Mouse (Mus musculus): ENCODE measurements around the gene Tdrd1. TPM values are rescaled to one million over a fixed set of nuclear protein-coding genes. Genes with fewer than 3 reads are reported as not detected.

Gene Tdrd1
- polyA plus RNA-seq (2014; fragmentation: Illumina TruSeq; extraction: RNeasy Lipid Tissue Mini Kit (QIAGEN cat#74804); ENCODE audit: low read depth, low replicate concordance), result 1.6 TPM

GRCm38 (mm10) chr19:56826047-56826631 is at the start of gene Tdrd1:
Gene Tdrd1, plus strand, starts transcription at chr19:56826209.

GRCm38 (mm10) chr19:56821798-56822447 is 4.1 kb upstream of the Tdrd1 start, which contains the start of gene Ccdc186:
Gene Ccdc186, minus strand, starts transcription at chr19:56822190.

GRCm38 (mm10) chr19:56873816-56874600 is 48.0 kb downstream of the Tdrd1 start, which contains the start of gene Vwa2:
Gene Vwa2, plus strand, starts transcription at chr19:56874249.

Other genes with a start within 250 kb of the Tdrd1 start
- 1.2 TPM for gene Adrb1, start 104.0 kb upstream of the Tdrd1 start, polyA plus RNA-seq (2014; fragmentation: Illumina TruSeq; extraction: RNeasy Lipid Tissue Mini Kit (QIAGEN cat#74804); ENCODE audit: low read depth, low replicate concordance)
- gene Ccdc186, start 4.0 kb upstream of the Tdrd1 start, polyA plus RNA-seq (2014; fragmentation: Illumina TruSeq; extraction: RNeasy Lipid Tissue Mini Kit (QIAGEN cat#74804); ENCODE audit: low read depth, low replicate concordance), result 19.4 TPM
- 11.7 TPM for gene Vwa2, start 48.0 kb downstream of the Tdrd1 start, polyA plus RNA-seq (2014; fragmentation: Illumina TruSeq; extraction: RNeasy Lipid Tissue Mini Kit (QIAGEN cat#74804); ENCODE audit: low read depth, low replicate concordance)
- gene Afap1l2, start 182.0 kb downstream of the Tdrd1 start, polyA plus RNA-seq (2014; fragmentation: Illumina TruSeq; extraction: RNeasy Lipid Tissue Mini Kit (QIAGEN cat#74804); ENCODE audit: low read depth, low replicate concordance), result 17.7 TPM

All from adipose tissue, adult 10 weeks (tissue).